Mouse (Mus musculus): Measurements from ENCODE around the gene Syt3. TPM values are rescaled to one million over a fixed set of nuclear protein-coding genes. Genes with fewer than 3 reads are reported as not detected.
A peak's percentile ranks its signal among the peaks of the same experiment; 100 is the strongest.

Gene Syt3
- polyA plus RNA-seq, 1 experiment = not detected

- H3K27me3 ChIP-seq (ENCODE audit: control insufficient read depth, insufficient read depth, insufficient read length) = peaks cover 78% of the 10 kb centered on the region
- no peak overlapping the region for H3K4me3 ChIP-seq
- no peaks in the 10 kb centered on the region for H3K79me2 ChIP-seq (ENCODE audit: control insufficient read depth, insufficient read depth)
- TF ChIP-seq SRF (IDR thresholded peaks at IDR 0.05; ENCODE audit: control insufficient read depth, insufficient read length, low read depth) = no peak
- no peak for TF ChIP-seq POLR2AphosphoS2 (IDR thresholded peaks at IDR 0.05; ENCODE audit: insufficient read length, low read depth)
- no peak for TF ChIP-seq TCF12 (IDR thresholded peaks at IDR 0.05; ENCODE audit: insufficient read depth, poor library complexity, severe bottlenecking)
- no peak for TF ChIP-seq MYOG (IDR thresholded peaks at IDR 0.05; ENCODE audit: control insufficient read depth in 1 of 3, insufficient read depth in 1 of 3, insufficient read length in 2 of 3, low read depth in 2 of 3)
- no peak for TF ChIP-seq USF1 (IDR thresholded peaks at IDR 0.05; ENCODE audit: low read depth)
- no peak for TF ChIP-seq MYOD1 (IDR thresholded peaks at IDR 0.05; ENCODE audit: control insufficient read depth in 1 of 3, insufficient read length in 2 of 3, low read depth in 2 of 3)
- H3ac ChIP-seq (ENCODE audit: control insufficient read depth, insufficient read length) = no peak overlapping the region
- H3K36me3 ChIP-seq (ENCODE audit: control insufficient read depth, insufficient read depth) = no peaks in the 10 kb centered on the region
- H3K4me2 ChIP-seq (ENCODE audit: low read depth) = no peak overlapping the region
Measured at GRCm38 (mm10) chr7:44393284-44393683, 9.4 kb downstream of the Syt3 start.

GRCm38 (mm10) chr7:44398570-44398969 lies 14.7 kb downstream of the Syt3 start:
- no peaks in the 10 kb centered on the region for H3K36me3 ChIP-seq (ENCODE audit: control insufficient read depth, insufficient read depth)
- no peaks in the 10 kb centered on the region for H3K79me2 ChIP-seq (ENCODE audit: control insufficient read depth, insufficient read depth)
- TF ChIP-seq TCF3 (IDR thresholded peaks at IDR 0.05; ENCODE audit: insufficient read length, low read depth) = no peak
- TF ChIP-seq POLR2A (IDR thresholded peaks at IDR 0.05; ENCODE audit: insufficient read length, low read depth) = no peak
- no peak for TF ChIP-seq E2F4 (IDR thresholded peaks at IDR 0.05; ENCODE audit: insufficient read depth)
- no peak for TF ChIP-seq CEBPB (IDR thresholded peaks at IDR 0.05; ENCODE audit: insufficient read depth, poor library complexity, severe bottlenecking)
- no peak for TF ChIP-seq POLR2AphosphoS2 (IDR thresholded peaks at IDR 0.05; ENCODE audit: insufficient read length, low read depth)
- no peak for TF ChIP-seq TCF12 (IDR thresholded peaks at IDR 0.05; ENCODE audit: insufficient read depth, poor library complexity, severe bottlenecking)
- TF ChIP-seq MYOD1 (IDR thresholded peaks at IDR 0.05; ENCODE audit: control insufficient read depth in 1 of 3, insufficient read length in 2 of 3, low read depth in 2 of 3) = no peak
- no peak for TF ChIP-seq MYOG (IDR thresholded peaks at IDR 0.05; ENCODE audit: control insufficient read depth in 1 of 3, insufficient read depth in 1 of 3, insufficient read length in 2 of 3, low read depth in 2 of 3)
- TF ChIP-seq USF1 (IDR thresholded peaks at IDR 0.05; ENCODE audit: low read depth) = no peak
- no peak for TF ChIP-seq REST (IDR thresholded peaks at IDR 0.05; ENCODE audit: insufficient read depth, insufficient read length)
- no peak for TF ChIP-seq MAX (IDR thresholded peaks at IDR 0.05; ENCODE audit: low read depth)
- TF ChIP-seq SRF (IDR thresholded peaks at IDR 0.05; ENCODE audit: control insufficient read depth, insufficient read length, low read depth) = no peak
- no peak overlapping the region for H3K4me3 ChIP-seq
- H3ac ChIP-seq (ENCODE audit: control insufficient read depth, insufficient read length) = no peak overlapping the region
- H3K27me3 ChIP-seq (ENCODE audit: control insufficient read depth, insufficient read depth, insufficient read length) = peaks cover 47% of the 10 kb centered on the region
- no peak overlapping the region for H3K4me2 ChIP-seq (ENCODE audit: low read depth)

GRCm38 (mm10) chr7:44401673-44402072 lies 17.8 kb downstream of the Syt3 start:
- Histone ChIP-seq H3K27me3 (ENCODE audit: control insufficient read depth, insufficient read depth, insufficient read length) (peaks cover 22% of the 10 kb centered on the region), H3ac (ENCODE audit: control insufficient read depth, insufficient read length) (no peak overlapping the region), H3K4me2 (ENCODE audit: low read depth) (no peak overlapping the region), H3K36me3 (ENCODE audit: control insufficient read depth, insufficient read depth) (no peaks in the 10 kb centered on the region), H3K79me2 (ENCODE audit: control insufficient read depth, insufficient read depth) (no peaks in the 10 kb centered on the region), H3K4me3 (no peak overlapping the region)
- TF ChIP-seq E2F4 (IDR thresholded peaks at IDR 0.05; ENCODE audit: insufficient read depth) (no peak), POLR2AphosphoS2 (IDR thresholded peaks at IDR 0.05; ENCODE audit: insufficient read length, low read depth) (no peak), USF1 (IDR thresholded peaks at IDR 0.05; ENCODE audit: low read depth) (no peak), MYOD1 (IDR thresholded peaks at IDR 0.05; ENCODE audit: control insufficient read depth in 1 of 3, insufficient read length in 2 of 3, low read depth in 2 of 3) (no peak), REST (IDR thresholded peaks at IDR 0.05; ENCODE audit: insufficient read depth, insufficient read length) (no peak), TCF12 (IDR thresholded peaks at IDR 0.05; ENCODE audit: insufficient read depth, poor library complexity, severe bottlenecking) (no peak), POLR2A (IDR thresholded peaks at IDR 0.05; ENCODE audit: insufficient read length, low read depth) (no peak), MYOG (IDR thresholded peaks at IDR 0.05; ENCODE audit: control insufficient read depth in 1 of 3, insufficient read depth in 1 of 3, insufficient read length in 2 of 3, low read depth in 2 of 3) (no peak), SRF (IDR thresholded peaks at IDR 0.05; ENCODE audit: control insufficient read depth, insufficient read length, low read depth) (no peak), MAX (IDR thresholded peaks at IDR 0.05; ENCODE audit: low read depth) (no peak), CEBPB (IDR thresholded peaks at IDR 0.05; ENCODE audit: insufficient read depth, poor library complexity, severe bottlenecking) (no peak), TCF3 (IDR thresholded peaks at IDR 0.05; ENCODE audit: insufficient read length, low read depth) (no peak)

GRCm38 (mm10) chr7:44405346-44406014 lies 21.6 kb downstream of the Syt3 start:
- TF ChIP-seq MAX (IDR thresholded peaks at IDR 0.05; ENCODE audit: low read depth) (no peak), POLR2A (IDR thresholded peaks at IDR 0.05; ENCODE audit: insufficient read length, low read depth) (peak; percentile 22), USF1 (IDR thresholded peaks at IDR 0.05; ENCODE audit: low read depth) (peak; percentile 68), REST (IDR thresholded peaks at IDR 0.05; ENCODE audit: insufficient read depth, insufficient read length) (no peak)
- H3K4me2 ChIP-seq (ENCODE audit: low read depth) = peak overlapping the region; percentile 67
- H3K27me3 ChIP-seq (ENCODE audit: control insufficient read depth, insufficient read depth, insufficient read length) = peaks cover 14% of the 10 kb centered on the region
- H3K4me3 ChIP-seq = peak overlapping the region; percentile 7
- no peaks in the 10 kb centered on the region for H3K36me3 ChIP-seq (ENCODE audit: control insufficient read depth, insufficient read depth)
- no peaks in the 10 kb centered on the region for H3K79me2 ChIP-seq (ENCODE audit: control insufficient read depth, insufficient read depth)
- no peak overlapping the region for H3ac ChIP-seq (ENCODE audit: control insufficient read depth, insufficient read length)

- H3K4me3 ChIP-seq = peak overlapping the region; percentile 7
- TF ChIP-seq USF1 (IDR thresholded peaks at IDR 0.05; ENCODE audit: low read depth) (no peak), TCF12 (IDR thresholded peaks at IDR 0.05; ENCODE audit: insufficient read depth, poor library complexity, severe bottlenecking) (no peak), E2F4 (IDR thresholded peaks at IDR 0.05; ENCODE audit: insufficient read depth) (no peak), MYOD1 (IDR thresholded peaks at IDR 0.05; ENCODE audit: control insufficient read depth in 1 of 3, insufficient read length in 2 of 3, low read depth in 2 of 3) (no peak), TCF3 (IDR thresholded peaks at IDR 0.05; ENCODE audit: insufficient read length, low read depth) (no peak), CEBPB (IDR thresholded peaks at IDR 0.05; ENCODE audit: insufficient read depth, poor library complexity, severe bottlenecking) (no peak), POLR2AphosphoS2 (IDR thresholded peaks at IDR 0.05; ENCODE audit: insufficient read length, low read depth) (no peak), MAX (IDR thresholded peaks at IDR 0.05; ENCODE audit: low read depth) (no peak), POLR2A (IDR thresholded peaks at IDR 0.05; ENCODE audit: insufficient read length, low read depth) (no peak), MYOG (IDR thresholded peaks at IDR 0.05; ENCODE audit: control insufficient read depth in 1 of 3, insufficient read depth in 1 of 3, insufficient read length in 2 of 3, low read depth in 2 of 3) (no peak), SRF (IDR thresholded peaks at IDR 0.05; ENCODE audit: control insufficient read depth, insufficient read length, low read depth) (no peak), REST (IDR thresholded peaks at IDR 0.05; ENCODE audit: insufficient read depth, insufficient read length) (no peak)
- H3K36me3 ChIP-seq (ENCODE audit: control insufficient read depth, insufficient read depth) = no peaks in the 10 kb centered on the region
- no peaks in the 10 kb centered on the region for H3K79me2 ChIP-seq (ENCODE audit: control insufficient read depth, insufficient read depth)
- peaks cover 14% of the 10 kb centered on the region for H3K27me3 ChIP-seq (ENCODE audit: control insufficient read depth, insufficient read depth, insufficient read length)
- H3ac ChIP-seq (ENCODE audit: control insufficient read depth, insufficient read length) = no peak overlapping the region
- H3K4me2 ChIP-seq (ENCODE audit: low read depth) = peak overlapping the region; percentile 67
Measured at GRCm38 (mm10) chr7:44406015-44406355, 22.1 kb downstream of the Syt3 start.

Measured in myocyte (in vitro differentiated cells).